Mouse (Mus musculus) forebrain, embryonic 11.5 days (tissue): ENCODE measurements at regions not wholly inside any gene's neighbourhood (a gene's known extent, or its start where the extent isn't known, plus 50 kb on each side); places are given as distances from the start of the nearest gene placed in this dataset.

Source experiments
- ATAC-seq: fragments of 200-750 bp; cut with Nextera tagmentation; replicated peaks from 2 replicates; pipeline ENCODE4 v1.8.0; 2017; ENCODE audit warnings: moderate TSS enrichment; ENCODE audit not compliant: low FRiP score
- DNase-seq: peaks from one replicate; pipeline ENCODE4 v3.0.0-alpha.2; 2017; ENCODE audit warnings: low spot score
- H3K27ac ChIP-seq: fragments of 300-500 bp; sonication (generic); 2 replicates; pipeline ENCODE4 v1.5.1; 2014; ENCODE audit warnings: low read depth, low read length
- H3K27me3 ChIP-seq: fragments of 300-500 bp; sonication (generic); 2 replicates; pipeline ENCODE4 v1.6.1; 2014; ENCODE audit warnings: mild to moderate bottlenecking, low read length, mixed read lengths; ENCODE audit not compliant: control insufficient read depth, insufficient read depth
- H3K36me3 ChIP-seq: fragments of 300-500 bp; sonication (generic); 2 replicates; pipeline ENCODE4 v1.6.1; 2014; ENCODE audit warnings: mild to moderate bottlenecking, low read length, moderate library complexity, mixed read lengths; ENCODE audit not compliant: control insufficient read depth, insufficient read depth
- H3K4me1 ChIP-seq: fragments of 300-500 bp; sonication (generic); replicated peaks from 2 replicates; pipeline ENCODE4 v1.6.1; 2014; ENCODE audit warnings: low read length, mixed read lengths; ENCODE audit not compliant: control insufficient read depth, insufficient read depth
- H3K4me2 ChIP-seq: fragments of 300-500 bp; sonication (generic); 2 replicates; pipeline ENCODE4 v1.6.1; 2014; ENCODE audit warnings: low read depth, mild to moderate bottlenecking, low read length, moderate library complexity, mixed read lengths; ENCODE audit not compliant: severe bottlenecking
- H3K4me3 ChIP-seq: fragments of 300-500 bp; sonication (generic); 2 replicates; pipeline ENCODE4 v1.5.1; 2014; ENCODE audit warnings: low read depth, low read length
- H3K9ac ChIP-seq: fragments of 300-500 bp; sonication (generic); 2 replicates; pipeline ENCODE4 v1.6.1; 2014; ENCODE audit warnings: low read length
- H3K9me3 ChIP-seq: fragments of 300-500 bp; sonication (generic); 2 replicates; pipeline ENCODE4 v1.6.1; 2016; ENCODE audit warnings: low read length, mixed read lengths; ENCODE audit not compliant: control insufficient read depth
- WGBS: fragments of 180-500 bp; shearing (Covaris S2); extraction: QIAGEN DNeasy Blood & Tissue Kit; methylation state at CpG from one replicate; pipeline ENCODE4 v1.1.7; 2014; 5-methylcytosine and 5-hydroxymethylcytosine counted together

DNA sequence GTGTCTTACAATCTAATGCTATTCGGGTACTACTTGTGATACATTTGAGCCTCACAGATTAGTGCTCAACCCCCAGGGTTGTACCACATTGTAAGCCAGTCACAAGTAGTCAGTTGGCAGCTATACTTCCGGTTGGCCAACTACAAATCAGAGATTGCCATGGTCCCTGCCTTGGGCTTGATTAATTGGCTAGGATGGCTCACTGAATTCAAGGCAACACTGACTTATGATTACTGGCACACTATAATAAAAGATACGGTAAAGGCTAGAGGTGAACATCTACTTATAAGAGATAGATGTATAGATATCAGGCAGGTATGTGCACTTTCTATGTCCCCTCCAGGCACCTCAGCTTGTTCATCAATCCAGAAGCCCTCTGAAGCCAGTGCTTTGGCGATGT, 325.4 kb upstream of the Pard3b start:
- H3K9me3 ChIP-seq, result no peaks in the 10 kb centered on the region
- no peaks in the 10 kb centered on the region for H3K4me1 ChIP-seq
- 90% methylated on average over 4 of the region's 4 CpGs for WGBS
- no peak overlapping the region for H3K27ac ChIP-seq
- H3K9ac ChIP-seq, result no peak overlapping the region
- DNase-seq, result no peak
- H3K36me3 ChIP-seq, result no peaks in the 10 kb centered on the region
- ATAC-seq, result no peak
- no peak overlapping the region for H3K4me2 ChIP-seq
- H3K4me3 ChIP-seq, result no peak overlapping the region
- peaks cover 4% of the 10 kb centered on the region; the same call in 1 of the 2 replicates for H3K27me3 ChIP-seq

DNA sequence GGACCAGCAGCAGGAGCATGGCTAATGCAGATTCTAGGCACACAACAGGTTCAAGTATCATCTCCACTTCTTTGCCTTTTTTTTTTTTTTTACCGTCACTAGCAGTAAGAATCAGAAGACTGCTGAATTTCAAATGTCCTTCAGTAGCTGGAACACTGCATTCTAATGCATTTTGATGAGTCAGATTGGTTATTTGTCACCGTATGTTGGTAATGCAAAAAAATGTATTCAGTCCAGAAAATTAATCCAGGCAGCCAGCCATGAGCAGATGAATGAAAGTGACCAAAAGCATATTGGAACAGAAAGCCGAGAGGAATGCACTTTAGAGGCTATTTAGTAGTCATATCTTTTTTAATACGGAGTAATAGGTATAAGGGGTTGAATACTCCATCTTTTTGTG, 322.4 kb upstream of the Pard3b start:
- no peak for DNase-seq
- Histone ChIP-seq H3K4me1 (no peaks in the 10 kb centered on the region), H3K4me3 (no peak overlapping the region), H3K9me3 (no peaks in the 10 kb centered on the region), H3K4me2 (no peak overlapping the region), H3K27me3 (0 out of 2 replicates have a peak, but pooled peaks cover 2% of the 10 kb centered on the region), H3K9ac (no peak overlapping the region), H3K36me3 (no peaks in the 10 kb centered on the region), H3K27ac (no peak overlapping the region)
- ATAC-seq, result no peak
- 86% methylated on average over 4 of the region's 4 CpGs for WGBS

DNA sequence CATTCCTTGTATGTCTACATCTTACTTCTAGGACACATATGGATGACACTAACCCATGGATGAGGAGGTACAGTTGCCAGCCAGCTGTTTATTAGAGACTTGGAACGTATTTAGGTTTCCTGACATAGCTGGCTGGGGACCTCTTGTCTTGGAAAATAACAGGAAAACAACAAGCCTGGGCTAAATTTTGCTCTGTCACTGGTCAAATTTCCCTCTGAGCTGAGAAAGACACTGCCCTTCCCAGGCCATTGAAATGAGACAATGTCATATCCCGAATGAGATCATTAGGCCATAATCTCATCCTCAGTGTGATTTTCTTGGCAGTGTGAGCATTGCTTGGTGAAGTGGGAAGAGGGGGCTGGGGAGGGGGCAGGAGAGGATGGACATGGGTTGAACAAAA, 321.9 kb upstream of the Pard3b start:
- H3K9ac ChIP-seq, result no peak overlapping the region
- no peaks in the 10 kb centered on the region for H3K4me1 ChIP-seq
- no peak overlapping the region for H3K27ac ChIP-seq
- no peak overlapping the region for H3K4me2 ChIP-seq
- no peak for ATAC-seq
- no peak for DNase-seq
- WGBS, result 68% methylated on average over 2 of the region's 2 CpGs
- no peaks in the 10 kb centered on the region for H3K9me3 ChIP-seq
- H3K27me3 ChIP-seq, result 0 out of 2 replicates have a peak, but pooled peaks cover 2% of the 10 kb centered on the region
- no peaks in the 10 kb centered on the region for H3K36me3 ChIP-seq
- H3K4me3 ChIP-seq, result no peak overlapping the region

- Histone ChIP-seq H3K36me3 (no peaks in the 10 kb centered on the region), H3K9ac (no peak overlapping the region), H3K27ac (no peak overlapping the region), H3K4me3 (no peak overlapping the region), H3K4me1 (no peaks in the 10 kb centered on the region), H3K4me2 (no peak overlapping the region), H3K27me3 (no peaks in the 10 kb centered on the region), H3K9me3 (no peaks in the 10 kb centered on the region)
- WGBS, result 72% methylated on average over 1 of the region's 1 CpGs
- ATAC-seq, result no peak
- DNase-seq, result no peak
Measured at GRCm38 (mm10) chr1:61318042-61318441, 320.6 kb upstream of the Pard3b start.

DNA sequence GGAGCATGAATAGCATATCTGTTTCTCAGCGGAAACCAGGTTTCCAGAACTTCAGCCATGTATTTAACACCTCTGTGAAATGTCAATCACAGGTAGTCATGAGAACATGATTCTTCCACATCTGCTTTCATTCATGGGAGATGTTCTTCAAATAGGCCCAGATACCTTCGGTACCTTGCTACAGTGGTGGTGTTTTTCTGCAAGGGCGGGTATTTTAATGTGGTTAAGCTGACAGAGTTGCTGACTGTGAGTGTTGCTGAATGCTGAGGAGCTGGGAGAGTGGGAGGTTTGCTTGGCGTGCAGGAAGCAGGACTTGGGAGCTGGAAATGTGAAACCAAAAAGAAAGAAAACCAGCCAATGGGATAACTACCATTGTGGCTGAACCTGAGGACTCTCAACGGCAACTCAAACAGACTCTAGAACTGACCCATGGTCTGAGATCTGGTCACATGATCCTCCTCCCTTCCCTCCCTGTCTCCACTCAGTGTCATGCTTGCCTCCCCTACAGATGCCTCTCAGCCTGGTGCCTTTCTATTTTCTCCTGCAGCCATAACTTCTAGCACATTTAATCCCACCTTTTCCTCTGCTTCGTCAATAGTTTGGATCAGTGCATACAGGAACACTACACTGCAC, 317.0 kb upstream of the Pard3b start:
- no peak overlapping the region for H3K4me3 ChIP-seq
- no peaks in the 10 kb centered on the region for H3K27me3 ChIP-seq
- no peaks in the 10 kb centered on the region for H3K4me1 ChIP-seq
- no peak overlapping the region for H3K9ac ChIP-seq
- WGBS, result 79% methylated on average over 6 of the region's 6 CpGs
- no peak overlapping the region for H3K27ac ChIP-seq
- DNase-seq (no peak), ATAC-seq (no peak)
- H3K4me2 ChIP-seq, result no peak overlapping the region
- no peaks in the 10 kb centered on the region for H3K36me3 ChIP-seq
- no peaks in the 10 kb centered on the region for H3K9me3 ChIP-seq

DNA sequence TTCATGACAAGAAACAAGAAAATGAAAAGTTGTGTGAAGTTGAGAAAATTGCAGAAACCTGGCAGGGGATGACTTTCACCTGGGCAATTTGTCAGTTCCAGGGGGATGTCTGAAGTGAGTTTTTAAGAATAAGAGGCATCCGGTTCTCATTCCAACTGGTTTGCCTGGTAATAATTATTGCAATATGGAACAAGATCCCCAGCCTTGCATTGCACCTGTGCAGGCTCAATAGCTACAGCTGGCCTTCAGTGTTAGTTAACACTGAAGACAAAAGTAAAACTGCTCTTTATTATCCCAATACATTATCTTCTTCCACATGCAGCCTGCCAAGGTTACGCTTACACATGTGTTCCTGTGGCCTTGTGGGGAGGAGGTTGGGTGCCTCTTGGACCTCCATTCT, 307.2 kb upstream of the Pard3b start:
- no peak overlapping the region for H3K9ac ChIP-seq
- H3K36me3 ChIP-seq, result no peaks in the 10 kb centered on the region
- H3K27ac ChIP-seq, result no peak overlapping the region
- H3K4me2 ChIP-seq, result no peak overlapping the region
- WGBS, result 76% methylated on average over 2 of the region's 2 CpGs
- H3K4me3 ChIP-seq, result no peak overlapping the region
- H3K27me3 ChIP-seq, result no peaks in the 10 kb centered on the region
- no peaks in the 10 kb centered on the region for H3K9me3 ChIP-seq
- no peak for DNase-seq
- H3K4me1 ChIP-seq, result no peaks in the 10 kb centered on the region
- no peak for ATAC-seq

DNA sequence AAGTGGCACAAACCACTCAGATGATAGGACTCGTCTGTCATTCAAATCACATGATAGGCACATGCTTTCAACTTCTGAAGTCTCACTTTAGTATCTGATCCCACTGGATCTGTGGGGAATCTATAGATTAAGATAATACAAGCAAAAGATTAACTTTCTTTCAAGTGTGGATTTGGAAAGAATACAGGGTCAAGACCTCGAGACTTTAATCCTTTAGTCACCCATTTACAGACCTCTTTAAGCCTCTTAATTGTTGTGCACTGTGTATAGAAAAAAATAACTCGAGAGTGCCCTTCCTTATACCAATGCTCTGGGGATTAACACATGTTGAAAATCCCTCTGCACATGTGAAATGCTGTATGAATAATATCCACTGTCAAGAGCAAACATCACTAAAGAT, 306.7 kb upstream of the Pard3b start:
- H3K4me3 ChIP-seq, result no peak overlapping the region
- no peaks in the 10 kb centered on the region for H3K27me3 ChIP-seq
- H3K4me2 ChIP-seq, result no peak overlapping the region
- 21% methylated on average over 3 of the region's 3 CpGs for WGBS
- H3K36me3 ChIP-seq, result no peaks in the 10 kb centered on the region
- no peak overlapping the region for H3K9ac ChIP-seq
- H3K4me1 ChIP-seq, result no peaks in the 10 kb centered on the region
- no peak overlapping the region for H3K27ac ChIP-seq
- ATAC-seq, result no peak
- H3K9me3 ChIP-seq, result no peaks in the 10 kb centered on the region
- DNase-seq, result no peak

GRCm38 (mm10) chr1:61336367-61336766, 302.3 kb upstream of the Pard3b start:
- 78% methylated on average over 2 of the region's 2 CpGs for WGBS
- H3K4me3 ChIP-seq, result no peak overlapping the region

DNA sequence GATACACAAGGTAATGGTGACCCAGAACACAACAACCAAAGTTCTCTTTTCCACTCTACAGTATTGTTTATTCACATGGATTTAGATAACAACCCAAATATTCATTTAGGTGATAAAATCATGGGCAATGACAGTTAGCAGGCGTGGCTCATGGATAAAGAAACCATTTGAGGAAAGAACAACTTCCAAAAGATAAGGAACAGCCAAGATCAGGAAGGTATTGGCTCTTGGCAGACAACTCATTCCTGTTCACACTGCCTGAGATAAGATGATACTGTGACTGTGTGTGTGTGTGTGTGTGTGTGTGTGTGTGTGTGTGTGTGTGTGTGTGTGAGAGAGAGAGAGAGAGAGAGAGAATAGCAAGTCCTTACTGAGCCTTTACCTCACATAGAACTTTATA, 285.7 kb upstream of the Pard3b start:
- Histone ChIP-seq H3K4me1 (no peaks in the 10 kb centered on the region), H3K36me3 (no peaks in the 10 kb centered on the region), H3K4me2 (no peak overlapping the region), H3K27me3 (no peaks in the 10 kb centered on the region), H3K9ac (no peak overlapping the region), H3K27ac (no peak overlapping the region), H3K4me3 (no peak overlapping the region), H3K9me3 (no peaks in the 10 kb centered on the region)
- WGBS, result 82% methylated on average over 1 of the region's 1 CpGs
- DNase-seq, result no peak
- ATAC-seq, result no peak

More at GRCm38 (mm10) chr1:61336367-61336766, 302.3 kb upstream of the Pard3b start:
- Histone ChIP-seq H3K9ac (no peak overlapping the region), H3K36me3 (no peaks in the 10 kb centered on the region), H3K27me3 (no peaks in the 10 kb centered on the region), H3K9me3 (no peaks in the 10 kb centered on the region), H3K4me1 (no peaks in the 10 kb centered on the region), H3K27ac (no peak overlapping the region), H3K4me2 (no peak overlapping the region)
- ATAC-seq, result no peak
- DNase-seq, result no peak
